Mouse (Mus musculus) myocyte (in vitro differentiated cells): ENCODE measurements at regions not wholly inside any gene's neighbourhood (a gene's known extent, or its start where the extent isn't known, plus 50 kb on each side); places are given as distances from the start of the nearest gene placed in this dataset.

Experiments used
- H3K27me3 ChIP-seq: one replicate; pipeline ENCODE4 v1.6.1; 2011; ENCODE audit not compliant: control insufficient read depth, insufficient read depth, insufficient read length
- H3K36me3 ChIP-seq: one replicate; pipeline ENCODE4 v1.6.1; 2011; ENCODE audit not compliant: control insufficient read depth, insufficient read depth
- H3K4me2 ChIP-seq: one replicate; pipeline ENCODE4 v1.6.1; 2011; ENCODE audit warnings: low read depth, control low read depth
- H3K4me3 ChIP-seq: one replicate; pipeline ENCODE4 v1.5.1; 2011; ENCODE audit warnings: mild to moderate bottlenecking, control low read depth, moderate library complexity
- H3K79me2 ChIP-seq: one replicate; pipeline ENCODE4 v1.6.1; 2011; ENCODE audit not compliant: control insufficient read depth, insufficient read depth
- H3ac ChIP-seq: one replicate; pipeline ENCODE4 v1.6.1; 2011; ENCODE audit not compliant: control insufficient read depth, insufficient read length
- CEBPB ChIP-seq: IDR thresholded peaks from 2 replicates; pipeline ENCODE4 v1.6.1; 2011; ENCODE audit warnings: mild to moderate bottlenecking, moderate library complexity; ENCODE audit not compliant: poor library complexity, insufficient read depth, severe bottlenecking
- E2F4 ChIP-seq: IDR thresholded peaks from one replicate; pipeline ENCODE4 v1.6.1; 2011; ENCODE audit warnings: mild to moderate bottlenecking, control low read depth, moderate library complexity; ENCODE audit not compliant: insufficient read depth
- MAX ChIP-seq: IDR thresholded peaks from one replicate; pipeline ENCODE4 v1.6.1; 2011; ENCODE audit warnings: low read depth, mild to moderate bottlenecking, control low read depth
- MYOD1 ChIP-seq, 3 experiments: IDR thresholded peaks; one replicate each; pipeline ENCODE4 v1.6.1; 2011; ENCODE audit warnings: control low read depth in 2 of 3, low read depth in 2 of 3, mild to moderate bottlenecking in 2 of 3, moderate library complexity in 1 of 3; ENCODE audit not compliant: insufficient read length in 2 of 3, control insufficient read depth in 1 of 3
- MYOG ChIP-seq, 3 experiments: IDR thresholded peaks; one replicate each; pipeline ENCODE4 v1.6.1; 2011; ENCODE audit warnings: control low read depth in 2 of 3, low read depth in 2 of 3, mild to moderate bottlenecking in 2 of 3; ENCODE audit not compliant: insufficient read length in 2 of 3, control insufficient read depth in 1 of 3, insufficient read depth in 1 of 3
- POLR2A ChIP-seq: IDR thresholded peaks from one replicate; pipeline ENCODE4 v1.6.1; 2011; ENCODE audit warnings: low read depth, mild to moderate bottlenecking, control low read depth, moderate library complexity; ENCODE audit not compliant: insufficient read length
- POLR2AphosphoS2 ChIP-seq: IDR thresholded peaks from one replicate; pipeline ENCODE4 v1.6.1; 2011; ENCODE audit warnings: low read depth, control low read depth; ENCODE audit not compliant: insufficient read length
- REST ChIP-seq: IDR thresholded peaks from one replicate; pipeline ENCODE4 v1.6.1; 2011; ENCODE audit warnings: mild to moderate bottlenecking, control low read depth, moderate library complexity; ENCODE audit not compliant: insufficient read depth, insufficient read length
- SRF ChIP-seq: IDR thresholded peaks from one replicate; pipeline ENCODE4 v1.6.1; 2011; ENCODE audit warnings: low read depth; ENCODE audit not compliant: control insufficient read depth, insufficient read length
- TCF12 ChIP-seq: IDR thresholded peaks from one replicate; pipeline ENCODE4 v1.6.1; 2011; ENCODE audit warnings: mild to moderate bottlenecking, control low read depth; ENCODE audit not compliant: poor library complexity, insufficient read depth, severe bottlenecking
- TCF3 ChIP-seq: IDR thresholded peaks from one replicate; pipeline ENCODE4 v1.6.1; 2011; ENCODE audit warnings: low read depth, control low read depth; ENCODE audit not compliant: insufficient read length
- USF1 ChIP-seq: IDR thresholded peaks from one replicate; pipeline ENCODE4 v1.6.1; 2011; ENCODE audit warnings: low read depth, mild to moderate bottlenecking, control low read depth, moderate library complexity

DNA sequence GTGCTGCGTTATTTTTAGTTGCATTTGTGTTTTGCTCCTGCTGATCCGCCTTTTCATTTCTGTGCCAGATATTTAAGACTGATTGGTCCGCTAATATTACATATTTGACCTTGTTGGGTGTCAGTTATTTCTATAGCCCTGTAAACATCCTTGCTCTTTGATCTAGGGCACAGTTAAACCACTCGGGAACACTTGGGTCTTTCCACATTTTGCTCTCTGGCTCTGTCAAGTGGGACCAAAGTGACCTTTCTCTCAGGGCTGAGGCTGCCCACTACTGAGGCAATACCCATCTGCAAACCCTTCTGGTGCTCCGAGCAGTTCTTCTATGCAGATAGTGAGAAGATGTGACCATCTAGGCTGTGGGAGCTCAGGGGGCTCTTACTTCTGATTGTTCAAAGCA is 206.7 kb downstream of the Irs2 start:
- TF ChIP-seq TCF12, result no peak
- no peak for TF ChIP-seq MAX
- no peak for TF ChIP-seq E2F4
- no peak for TF ChIP-seq POLR2A
- TF ChIP-seq USF1, result no peak
- TF ChIP-seq TCF3, result no peak
- no peak for TF ChIP-seq MYOD1 (IDR thresholded peaks at IDR 0.05; ENCODE audit: control insufficient read depth in 1 of 3, insufficient read length in 2 of 3, low read depth in 2 of 3)
- TF ChIP-seq POLR2AphosphoS2, result no peak
- H3K4me2 ChIP-seq, result no peak overlapping the region
- no peak overlapping the region for H3ac ChIP-seq
- H3K4me3 ChIP-seq, result no peak overlapping the region
- peaks cover 6% of the 10 kb centered on the region for H3K27me3 ChIP-seq
- H3K79me2 ChIP-seq, result no peaks in the 10 kb centered on the region
- H3K36me3 ChIP-seq, result no peaks in the 10 kb centered on the region

DNA sequence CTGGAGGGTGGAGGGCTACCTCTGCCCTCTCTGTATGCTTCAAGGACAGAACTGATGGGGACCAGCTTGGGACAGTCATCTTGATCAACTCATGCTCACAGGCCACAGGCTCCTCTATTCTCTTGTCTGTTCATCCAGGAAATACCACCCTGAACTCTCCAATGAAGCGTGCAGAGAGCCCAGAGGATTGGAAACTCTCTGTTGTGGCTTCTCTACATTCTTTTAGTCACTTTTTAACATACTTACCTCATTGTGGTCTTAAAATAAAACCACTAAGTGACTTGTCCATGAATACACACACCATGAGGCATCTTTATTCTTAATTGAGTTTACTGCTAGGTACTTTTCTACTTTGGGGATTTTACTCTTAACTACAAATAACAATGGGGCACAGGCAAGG is 209.8 kb downstream of the Irs2 start:
- Histone ChIP-seq H3K36me3 (no peaks in the 10 kb centered on the region), H3K4me2 (no peak overlapping the region), H3K4me3 (no peak overlapping the region), H3ac (no peak overlapping the region), H3K79me2 (no peaks in the 10 kb centered on the region), H3K27me3 (peaks cover 6% of the 10 kb centered on the region)
- TF ChIP-seq REST, result no peak
- TF ChIP-seq POLR2A, result no peak
- no peak for TF ChIP-seq E2F4
- TF ChIP-seq MAX, result no peak

DNA sequence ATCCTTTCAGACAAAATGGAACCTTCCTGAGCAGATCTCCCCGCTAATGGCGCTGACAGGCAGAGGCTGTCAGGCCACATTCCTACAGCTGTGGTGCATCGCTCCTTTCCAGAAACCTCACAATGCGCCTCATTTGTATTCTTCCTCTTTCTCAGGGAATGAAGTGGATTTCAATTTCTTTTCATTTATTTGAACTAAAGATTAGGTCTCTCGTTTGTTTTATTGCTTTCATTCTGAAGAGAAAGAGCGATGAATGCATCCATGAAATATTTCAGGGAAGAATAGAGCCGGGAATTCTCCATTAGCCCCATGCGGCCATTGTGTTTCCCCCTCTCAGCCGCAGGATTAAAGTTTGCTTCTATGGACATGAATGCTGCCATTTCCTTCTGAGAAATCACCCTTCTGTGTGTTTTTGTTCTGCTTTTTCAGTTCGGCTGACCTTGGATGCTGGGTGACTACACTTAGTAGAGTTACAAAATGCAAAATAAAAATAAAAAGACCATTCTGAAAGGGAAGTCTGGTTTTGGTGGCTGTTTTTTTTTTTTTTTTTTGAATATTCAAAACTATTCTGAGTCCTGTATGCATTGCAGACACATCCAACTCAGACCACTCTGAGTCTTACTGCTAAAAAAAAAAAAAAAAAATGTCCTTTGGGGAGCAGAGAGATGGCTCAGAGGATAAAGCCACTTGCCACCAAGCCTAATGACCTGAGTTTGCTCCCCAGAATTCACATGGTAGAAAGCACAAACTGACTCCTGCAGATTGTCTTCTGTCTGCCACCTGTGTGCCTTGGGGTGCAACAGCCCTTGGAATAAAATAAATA is 213.7 kb downstream of the Irs2 start:
- no peak overlapping the region for H3ac ChIP-seq
- H3K4me2 ChIP-seq, result no peak overlapping the region
- H3K4me3 ChIP-seq, result no peak overlapping the region
- no peaks in the 10 kb centered on the region for H3K36me3 ChIP-seq
- peaks cover 8% of the 10 kb centered on the region for H3K27me3 ChIP-seq
- no peaks in the 10 kb centered on the region for H3K79me2 ChIP-seq
- TF ChIP-seq SRF, result no peak
- no peak for TF ChIP-seq USF1
- TF ChIP-seq POLR2A, result no peak
- no peak for TF ChIP-seq E2F4
- no peak for TF ChIP-seq TCF3
- no peak for TF ChIP-seq TCF12

DNA sequence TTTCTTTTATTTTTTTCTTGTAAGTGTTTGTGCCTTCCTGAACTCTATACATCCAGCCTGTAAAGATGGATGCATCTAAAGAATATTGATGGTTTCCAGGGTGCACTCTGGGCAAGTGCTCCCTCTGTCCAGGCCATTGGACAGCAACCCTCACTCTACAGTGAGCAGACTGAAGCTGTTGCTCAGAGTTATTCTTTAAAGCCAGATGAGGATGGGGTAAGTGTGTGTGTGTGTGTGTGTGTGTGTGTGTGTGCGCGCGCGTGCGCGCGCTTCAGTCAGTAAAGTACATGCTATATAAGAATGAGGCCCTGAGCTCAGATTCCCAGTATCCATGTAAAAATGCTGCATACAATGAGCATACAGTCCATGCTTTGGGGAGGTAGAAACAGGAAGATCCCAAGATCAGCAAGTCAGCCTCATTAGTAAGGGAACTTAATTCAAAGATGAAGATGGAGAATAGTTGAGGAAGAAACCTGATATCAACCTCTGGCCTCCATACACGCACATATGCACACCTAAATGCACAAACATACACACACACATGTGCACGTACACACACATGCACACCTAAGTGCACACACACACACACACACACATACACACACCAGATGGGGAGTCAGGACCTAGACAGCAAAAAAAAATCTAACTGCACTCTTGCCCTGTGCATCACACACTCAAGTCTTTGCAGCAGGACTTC is 214.4 kb downstream of the Irs2 start:
- no peaks in the 10 kb centered on the region for H3K36me3 ChIP-seq
- H3K4me3 ChIP-seq, result no peak overlapping the region
- H3K4me2 ChIP-seq, result no peak overlapping the region
- H3K27me3 ChIP-seq, result peaks cover 12% of the 10 kb centered on the region
- TF ChIP-seq CEBPB, result no peak
- TF ChIP-seq SRF, result no peak
- no peak for TF ChIP-seq MYOG (IDR thresholded peaks at IDR 0.05; ENCODE audit: control insufficient read depth in 1 of 3, insufficient read depth in 1 of 3, insufficient read length in 2 of 3, low read depth in 2 of 3)
- TF ChIP-seq REST, result no peak
- no peak for TF ChIP-seq TCF12
- TF ChIP-seq E2F4, result no peak
- TF ChIP-seq MYOD1 (IDR thresholded peaks at IDR 0.05; ENCODE audit: control insufficient read depth in 1 of 3, insufficient read length in 2 of 3, low read depth in 2 of 3), result no peak
- H3K79me2 ChIP-seq, result no peaks in the 10 kb centered on the region
- no peak overlapping the region for H3ac ChIP-seq

DNA sequence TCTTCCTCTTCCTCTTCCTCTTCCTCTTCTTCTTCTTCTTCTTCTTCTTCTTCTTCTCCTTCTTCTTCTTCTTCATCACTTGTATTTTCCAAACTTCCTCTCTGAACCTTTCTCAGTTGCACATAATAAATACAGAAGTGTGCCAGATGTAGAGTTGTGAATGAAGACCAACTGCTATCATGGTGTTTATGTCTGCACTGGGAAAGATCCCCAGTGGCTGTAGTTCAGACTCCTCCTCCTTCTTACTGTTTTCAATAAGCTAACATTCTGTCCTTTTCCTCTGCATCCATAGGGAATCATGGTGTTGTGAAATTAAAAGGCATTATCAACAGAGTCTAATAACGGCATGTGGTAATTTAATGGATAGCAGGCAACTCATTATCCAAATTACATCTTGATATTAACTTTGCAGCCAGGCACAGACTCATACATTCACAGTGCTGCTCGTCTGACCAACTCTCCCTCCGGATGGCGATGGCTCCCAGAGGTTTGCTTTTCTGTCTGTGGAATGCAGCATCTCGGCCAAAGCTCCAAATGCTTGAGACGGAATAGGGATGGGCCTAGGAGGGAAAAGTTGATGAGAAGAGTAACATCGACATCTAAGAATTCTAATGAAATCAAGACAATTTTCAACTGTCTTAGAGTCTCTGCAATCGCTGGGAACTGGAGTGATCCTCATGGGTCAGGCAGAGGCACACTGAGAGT is 219.6 kb downstream of the Irs2 start:
- TF ChIP-seq TCF3 (no peak), TCF12 (no peak), SRF (no peak), REST (no peak), USF1 (no peak), MYOD1 (IDR thresholded peaks at IDR 0.05; ENCODE audit: control insufficient read depth in 1 of 3, insufficient read length in 2 of 3, low read depth in 2 of 3) (no peak), POLR2A (no peak), E2F4 (no peak), MYOG (IDR thresholded peaks at IDR 0.05; ENCODE audit: control insufficient read depth in 1 of 3, insufficient read depth in 1 of 3, insufficient read length in 2 of 3, low read depth in 2 of 3) (no peak), POLR2AphosphoS2 (no peak), MAX (no peak), CEBPB (no peak)

More for the DNA sequence above, 219.6 kb downstream of the Irs2 start:
- Histone ChIP-seq H3K4me3 (no peak overlapping the region), H3K36me3 (no peaks in the 10 kb centered on the region), H3K4me2 (no peak overlapping the region), H3K27me3 (peaks cover 19% of the 10 kb centered on the region), H3K79me2 (no peaks in the 10 kb centered on the region), H3ac (no peak overlapping the region)
